Mouse (Mus musculus) spleen, adult 2 months (tissue): ENCODE results near the gene Etl4.

Experiments used
- CTCF ChIP-seq: fragments of 200-500 bp; IDR thresholded peaks from 2 replicates; pipeline ENCODE4 v1.5.1; 2011; ENCODE audit warnings: mild to moderate bottlenecking, inconsistent platforms; ENCODE audit not compliant: insufficient read depth, insufficient read length, insufficient replicate concordance; ENCODE audit errors: extremely low read depth
- POLR2A ChIP-seq: fragments of 200-500 bp; IDR thresholded peaks from 2 replicates; pipeline ENCODE4 v1.6.1; 2011; ENCODE audit warnings: low read depth, low read length, inconsistent platforms

GRCm38 (mm10) chr2:20435530-20435929 lies 526.0 kb downstream of the Etl4 start:
- TF ChIP-seq CTCF (no peak), POLR2A (no peak)
